Mouse (Mus musculus) limb, embryonic 13.5 days (tissue): Measurements from ENCODE around the gene Gm21860. TPM values are rescaled to one million over a fixed set of nuclear protein-coding genes. Genes with fewer than 3 reads are reported as not detected.
"Not testable (repeated sequence)": the region's sequence is repeated elsewhere in the genome, so short reads cannot be mapped to it uniquely, and the experiment has no call there.

Source experiments
- ATAC-seq: fragments of 200-750 bp; cut with Nextera tagmentation; 2 replicates; pipeline ENCODE4 v1.8.0; 2017; ENCODE audit warnings: low read depth, moderate number of reproducible peaks, moderate TSS enrichment; ENCODE audit not compliant: low FRiP score
- H3K27ac ChIP-seq: fragments of 300-500 bp; sonication (generic); 2 replicates; pipeline ENCODE4 v1.5.1; 2015; ENCODE audit warnings: inconsistent platforms, mild to moderate bottlenecking, moderate library complexity
- H3K27me3 ChIP-seq: fragments of 300-500 bp; sonication (generic); 2 replicates; pipeline ENCODE4 v1.6.1; 2015; ENCODE audit warnings: mild to moderate bottlenecking, inconsistent platforms
- H3K36me3 ChIP-seq: fragments of 300-500 bp; sonication (generic); 2 replicates; pipeline ENCODE4 v1.6.1; 2015; ENCODE audit warnings: inconsistent platforms, mild to moderate bottlenecking, moderate library complexity
- H3K4me1 ChIP-seq: fragments of 300-500 bp; sonication (generic); 2 replicates; pipeline ENCODE4 v1.6.1; 2015; ENCODE audit warnings: inconsistent platforms
- H3K4me2 ChIP-seq: fragments of 300-500 bp; sonication (generic); replicated peaks from 2 replicates; pipeline ENCODE4 v1.6.1; 2015; ENCODE audit warnings: inconsistent platforms, mild to moderate bottlenecking, moderate library complexity
- H3K4me3 ChIP-seq: fragments of 300-500 bp; sonication (generic); 2 replicates; pipeline ENCODE4 v1.5.1; 2015; ENCODE audit warnings: moderate library complexity, mild to moderate bottlenecking, inconsistent platforms
- H3K9ac ChIP-seq: fragments of 300-500 bp; sonication (generic); 2 replicates; pipeline ENCODE4 v1.6.1; 2015; ENCODE audit warnings: mild to moderate bottlenecking, inconsistent platforms
- H3K9me3 ChIP-seq: fragments of 300-500 bp; sonication (generic); 2 replicates; pipeline ENCODE4 v1.6.1; 2016; ENCODE audit warnings: inconsistent platforms
- whole genome bisulfite sequencing: fragments of 180-500 bp; shearing (Covaris S2); methylation state at CpG from one replicate; pipeline ENCODE4 v1.1.7; 2015; 5-methylcytosine and 5-hydroxymethylcytosine counted together
- polyA plus RNA-seq: library from polyadenylated mRNA; unstranded; fragments of >200 nt; fragmentation: Nextera tagmentation; extraction: Ambion mirVana; gene quantifications from 2 replicates; pipeline ENCODE4 v1.2.1, GENCODE M21; 2015

Gene Gm21860
- polyA plus RNA-seq, 1 experiment from 2014 or later, result not detected

GRCm38 (mm10) chrY:90738841-90739530 lies 15.6 kb downstream of the Gm21860 start:
- peaks cover 41% of the 10 kb centered on the region for H3K9me3 ChIP-seq
- H3K36me3 ChIP-seq, result peaks cover 40% of the 10 kb centered on the region
- not testable (repeated sequence) for H3K4me1 ChIP-seq, H3K4me2 ChIP-seq, H3K9ac ChIP-seq, H3K27me3 ChIP-seq, H3K27ac ChIP-seq, H3K4me3 ChIP-seq
- 74% methylated on average over 28 of the region's 28 CpGs for WGBS
- peak; percentile 31 for ATAC-seq

- ATAC-seq, result no peak
- 75% methylated on average over 1 of the region's 1 CpGs for WGBS
- H3K4me2 ChIP-seq, result no peak overlapping the region
- no peaks in the 10 kb centered on the region for H3K4me1 ChIP-seq
- H3K27ac ChIP-seq, result no peak overlapping the region
- peaks cover 40% of the 10 kb centered on the region for H3K36me3 ChIP-seq
- no peak overlapping the region for H3K9ac ChIP-seq
- H3K9me3 ChIP-seq, result peaks cover 41% of the 10 kb centered on the region
- no peak overlapping the region for H3K4me3 ChIP-seq
- no peaks in the 10 kb centered on the region for H3K27me3 ChIP-seq
Observed at GRCm38 (mm10) chrY:90738431-90738680, 16.3 kb downstream of the Gm21860 start.

GRCm38 (mm10) chrY:90737606-90738430 lies 16.8 kb downstream of the Gm21860 start:
- no peaks in the 10 kb centered on the region for H3K27me3 ChIP-seq
- no peak for ATAC-seq
- no peak overlapping the region for H3K27ac ChIP-seq
- H3K9me3 ChIP-seq, result peaks cover 39% of the 10 kb centered on the region
- 57% methylated on average over 3 of the region's 7 CpGs for WGBS
- no peak overlapping the region for H3K4me3 ChIP-seq
- no peaks in the 10 kb centered on the region for H3K4me1 ChIP-seq
- peaks cover 39% of the 10 kb centered on the region for H3K36me3 ChIP-seq
- no peak overlapping the region for H3K9ac ChIP-seq
- no peak overlapping the region for H3K4me2 ChIP-seq

- not testable (repeated sequence) for H3K4me2 ChIP-seq, H3K4me3 ChIP-seq, ATAC-seq, H3K27me3 ChIP-seq, H3K4me1 ChIP-seq, H3K27ac ChIP-seq, H3K9ac ChIP-seq
- H3K36me3 ChIP-seq, result peaks cover 25% of the 10 kb centered on the region
- 80% methylated on average over 6 of the region's 9 CpGs for WGBS
- H3K9me3 ChIP-seq, result peaks cover 25% of the 10 kb centered on the region
Observed at GRCm38 (mm10) chrY:90736217-90737000, 18.2 kb downstream of the Gm21860 start.

- H3K9ac ChIP-seq, ATAC-seq, H3K4me3 ChIP-seq, H3K27ac ChIP-seq, H3K4me2 ChIP-seq, H3K4me1 ChIP-seq, H3K27me3 ChIP-seq: not testable (repeated sequence)
- WGBS, result 86% methylated on average over 5 of the region's 5 CpGs
- H3K36me3 ChIP-seq, result peaks cover 19% of the 10 kb centered on the region
- peaks cover 18% of the 10 kb centered on the region for H3K9me3 ChIP-seq
Observed at GRCm38 (mm10) chrY:90735181-90735895, 19.3 kb downstream of the Gm21860 start.

- WGBS, result 56% methylated on average over 8 of the region's 8 CpGs
- H3K9ac ChIP-seq, H3K4me3 ChIP-seq, H3K36me3 ChIP-seq, H3K4me2 ChIP-seq, H3K27me3 ChIP-seq, H3K9me3 ChIP-seq, H3K27ac ChIP-seq, ATAC-seq, H3K4me1 ChIP-seq: not testable (repeated sequence)
Observed at GRCm38 (mm10) chrY:90734334-90734696, 20.3 kb downstream of the Gm21860 start.

- H3K36me3 ChIP-seq, H3K9ac ChIP-seq, H3K4me3 ChIP-seq, H3K27ac ChIP-seq, H3K4me1 ChIP-seq, H3K4me2 ChIP-seq, ATAC-seq, H3K27me3 ChIP-seq, H3K9me3 ChIP-seq: not testable (repeated sequence)
- WGBS, result 80% methylated on average over 9 of the region's 9 CpGs
Observed at GRCm38 (mm10) chrY:90733656-90734333, 20.8 kb downstream of the Gm21860 start.

GRCm38 (mm10) chrY:90732101-90732542 lies 22.5 kb downstream of the Gm21860 start:
- H3K4me2 ChIP-seq, H3K27me3 ChIP-seq, ATAC-seq, H3K9me3 ChIP-seq, H3K36me3 ChIP-seq, H3K9ac ChIP-seq, H3K4me1 ChIP-seq, H3K27ac ChIP-seq, H3K4me3 ChIP-seq: not testable (repeated sequence)
- 60% methylated on average over 10 of the region's 10 CpGs for WGBS

GRCm38 (mm10) chrY:90731593-90731955 lies 23.0 kb downstream of the Gm21860 start:
- H3K27ac ChIP-seq, H3K4me2 ChIP-seq, ATAC-seq, H3K9ac ChIP-seq, H3K9me3 ChIP-seq, H3K4me1 ChIP-seq, H3K4me3 ChIP-seq, H3K36me3 ChIP-seq, H3K27me3 ChIP-seq: not testable (repeated sequence)
- 58% methylated on average over 1 of the region's 1 CpGs for WGBS

- peak; percentile 87 for ATAC-seq
- not testable (repeated sequence) for H3K27me3 ChIP-seq, H3K27ac ChIP-seq, H3K4me3 ChIP-seq, H3K9ac ChIP-seq, H3K4me1 ChIP-seq, H3K4me2 ChIP-seq, H3K9me3 ChIP-seq, H3K36me3 ChIP-seq
- WGBS, result 66% methylated on average over 20 of the region's 20 CpGs
Observed at GRCm38 (mm10) chrY:90730908-90731592, 23.6 kb downstream of the Gm21860 start.

GRCm38 (mm10) chrY:90729816-90730303 lies 24.8 kb downstream of the Gm21860 start:
- not testable (repeated sequence) for H3K27me3 ChIP-seq, H3K27ac ChIP-seq, ATAC-seq, H3K4me2 ChIP-seq, H3K36me3 ChIP-seq, H3K4me3 ChIP-seq, H3K4me1 ChIP-seq, H3K9me3 ChIP-seq, H3K9ac ChIP-seq
- WGBS, result 68% methylated on average over 12 of the region's 12 CpGs
